8 mouse cellular contexts compared by ENCODE assay signal in genomic region chrX:140598850-140599560, GRCm38 (mm10). TPM values are rescaled to one million over a fixed set of nuclear protein-coding genes. Genes with fewer than 3 reads are reported as not detected.
A peak's percentile ranks its signal among the peaks of the same experiment; 100 is the strongest.
DNase-seq lines count a peak whose midpoint lies in the region; ATAC-seq lines count a peak whose summit lies in the region.

No protein-coding gene starts in this region.

- no peak overlapping the region for H3K27ac ChIP-seq in liver, embryonic 13.5 days
- H3K27ac ChIP-seq in stomach, embryonic 16.5 days (ENCODE audit: low read length), result no peak overlapping the region

- H3K4me1 ChIP-seq in liver, embryonic 13.5 days (replicated peaks), result peaks cover 6% of the 10 kb centered on the region; the same call in 1 of the 2 replicates
- H3K4me1 ChIP-seq in stomach, embryonic 16.5 days (ENCODE audit: control insufficient read depth, insufficient read depth, low read length), result no peaks in the 10 kb centered on the region

- no peaks in the 10 kb centered on the region for H3K9me3 ChIP-seq in liver, embryonic 13.5 days (replicated peaks)
- H3K9me3 ChIP-seq in stomach, embryonic 16.5 days (replicated peaks; ENCODE audit: control insufficient read depth, low read length), result no peaks in the 10 kb centered on the region; the same call in 1 of the 2 replicates

- H3K36me3 ChIP-seq in liver, embryonic 13.5 days, result no peaks in the 10 kb centered on the region
- no peaks in the 10 kb centered on the region for H3K36me3 ChIP-seq in stomach, embryonic 16.5 days (ENCODE audit: control insufficient read depth, insufficient read depth, low read length)

- H3K27me3 ChIP-seq in liver, embryonic 13.5 days, result peaks cover 52% of the 10 kb centered on the region
- peaks cover 10% of the 10 kb centered on the region; the same call in 1 of the 2 replicates for H3K27me3 ChIP-seq in stomach, embryonic 16.5 days (ENCODE audit: control insufficient read depth, insufficient read depth, low read length)

- peak overlapping the region; percentile 57 for H3K4me3 ChIP-seq in liver, embryonic 13.5 days (replicated peaks)
- H3K4me3 ChIP-seq in stomach, embryonic 16.5 days (replicated peaks; ENCODE audit: low read length), result peak overlapping the region; percentile 52

- peak; percentile 19 for DNase-seq in layer of hippocampus, adult 11-12 months (ENCODE audit: low spot score)
- DNase-seq in layer of hippocampus, postnatal 25 days (ENCODE audit: extremely low spot score in 1 of 2, low spot score in 1 of 2), result no peak
- DNase-seq in embryo, embryonic 10.5 days (ENCODE audit: low spot score), result peak; percentile 42
- DNase-seq in heart, adult 18-20 months, result peak; percentile 75 to 81
- peak; percentile 58 for DNase-seq in kidney, adult 11 months
- peak; percentile 15 for DNase-seq in liver, embryonic 13.5 days
- peak; percentile 35 for DNase-seq in naive thymus-derived CD4-positive, alpha-beta T cell, adult 2 months (ENCODE audit: low read depth)

- H3K4me2 ChIP-seq in liver, embryonic 13.5 days, result peak overlapping the region; percentile 76
- H3K4me2 ChIP-seq in stomach, embryonic 16.5 days (ENCODE audit: low read depth, low read length), result peak overlapping the region; percentile 76

- ATAC-seq in liver, embryonic 13.5 days (ENCODE audit: low read depth), result peak; percentile 86
- ATAC-seq in stomach, embryonic 16.5 days (ENCODE audit: insufficient read depth, low FRiP score), result peak; percentile 83; the same call in 1 of the 2 replicates

- WGBS in liver, embryonic 13.5 days (ENCODE audit: insufficient replicate concordance), result 25% methylated on average over 51 of the region's 109 CpGs
- WGBS in stomach, embryonic 16.5 days, result 23% methylated on average over 67 of the region's 109 CpGs

- peak overlapping the region; percentile 54 for H3K9ac ChIP-seq in liver, embryonic 13.5 days
- peak overlapping the region; percentile 66 for H3K9ac ChIP-seq in stomach, embryonic 16.5 days (ENCODE audit: low read length)

RNA-seq across cellular contexts. Expression of gene Tsc22d3, which starts 1.5 kb away (rescaled TPM):
- 100 to 1,000 TPM in 1 of 2 experiments, 10 to 100 TPM in 1; 63.2 to 137 TPM for total RNA-seq in layer of hippocampus, postnatal 25 days (2021)
- 100 to 1,000 TPM; 192 to 239 TPM for total RNA-seq in heart, adult 18-20 months (2021)
- 10.9 and 13.0 TPM in 2 replicates for polyA plus RNA-seq in liver, embryonic 13.5 days (2015; fragmentation: Nextera tagmentation; extraction: Ambion mirVana)
- 94.0 and 108 TPM in 2 replicates for polyA plus RNA-seq in stomach, embryonic 16.5 days (2015; fragmentation: Nextera tagmentation; extraction: Ambion mirVana)

Comparison
In these comparisons a context has a peak if more than half of its experiments do, and no peak if none do; other contexts are left out.
1. DNase-seq: peak in layer of hippocampus, adult 11-12 months (single experiment), embryo, embryonic 10.5 days (single experiment), heart, adult 18-20 months (2 of 2), kidney, adult 11 months (single experiment), liver, embryonic 13.5 days (single experiment) and naive thymus-derived CD4-positive, alpha-beta T cell, adult 2 months (single experiment); none in layer of hippocampus, postnatal 25 days (0 of 2).